Mouse (Mus musculus): ENCODE data around the gene Ccdc36. TPM values are rescaled to one million over a fixed set of nuclear protein-coding genes. Genes with fewer than 3 reads are reported as not detected.

Ccdc36 gene
- polyA plus RNA-seq, 1 experiment from 2014 or later = 0.96 TPM

- Histone ChIP-seq H3K9me3 (ENCODE audit: control insufficient read depth, low read length) (no peaks in the 10 kb centered on the region), H3K4me1 (replicated peaks; ENCODE audit: control insufficient read depth, insufficient read depth, low read length) (peaks cover 15% of the 10 kb centered on the region), H3K27me3 (replicated peaks; ENCODE audit: control insufficient read depth, insufficient read depth, low read length) (0 out of 2 replicates have a peak, but pooled peaks cover 2% of the 10 kb centered on the region), H3K36me3 (ENCODE audit: control insufficient read depth, insufficient read depth) (peaks cover 15% of the 10 kb centered on the region), H3K4me2 (ENCODE audit: low read length) (peak within 1 kb of the TSS; percentile 92), H3K4me3 (replicated peaks; ENCODE audit: low read length) (peak within 1 kb of the TSS; percentile 95), H3K27ac (ENCODE audit: low read length) (peak within 1 kb of the TSS; percentile 73), H3K9ac (replicated peaks; ENCODE audit: low read depth, low read length) (peak within 1 kb of the TSS; percentile 83)
- ATAC-seq = peak; percentile 91
- 1% methylated on average over 52 of the region's 52 CpGs for WGBS
These were observed 32.3 kb upstream of the Ccdc36 start, which contains the start of gene Ccdc71 for GRCm38 (mm10) chr9:108460319-108461178. Gene Ccdc71 (plus strand): TSS chr9:108460527.

- Histone ChIP-seq H3K27me3 (replicated peaks; ENCODE audit: control insufficient read depth, insufficient read depth, low read length) (0 out of 2 replicates have a peak, but pooled peaks cover 2% of the 10 kb centered on the region), H3K4me1 (replicated peaks; ENCODE audit: control insufficient read depth, insufficient read depth, low read length) (peaks cover 15% of the 10 kb centered on the region), H3K4me3 (replicated peaks; ENCODE audit: low read length) (peak overlapping the region; percentile 95), H3K9me3 (ENCODE audit: control insufficient read depth, low read length) (no peaks in the 10 kb centered on the region), H3K4me2 (ENCODE audit: low read length) (peak overlapping the region; percentile 92), H3K27ac (ENCODE audit: low read length) (peak overlapping the region; percentile 33; the same call in 1 of the 2 replicates), H3K9ac (replicated peaks; ENCODE audit: low read depth, low read length) (no peak overlapping the region), H3K36me3 (ENCODE audit: control insufficient read depth, insufficient read depth) (peaks cover 11% of the 10 kb centered on the region)
- ATAC-seq = peak; percentile 11; the same call in 1 of the 2 replicates
- whole genome bisulfite sequencing = 97% methylated on average over 1 of the region's 1 CpGs
These were observed 31.6 kb upstream of the Ccdc36 start for GRCm38 (mm10) chr9:108459939-108460318.

- no peak for ATAC-seq
- WGBS = 85% methylated on average over 10 of the region's 10 CpGs
- H3K9me3 ChIP-seq (ENCODE audit: control insufficient read depth, low read length) = no peaks in the 10 kb centered on the region
- 0 out of 2 replicates have a peak, but pooled peaks cover 2% of the 10 kb centered on the region for H3K27me3 ChIP-seq (replicated peaks; ENCODE audit: control insufficient read depth, insufficient read depth, low read length)
- H3K9ac ChIP-seq (replicated peaks; ENCODE audit: low read depth, low read length) = no peak overlapping the region
- no peaks in the 10 kb centered on the region for H3K36me3 ChIP-seq (ENCODE audit: control insufficient read depth, insufficient read depth)
- no peak overlapping the region for H3K4me3 ChIP-seq (replicated peaks; ENCODE audit: low read length)
- H3K27ac ChIP-seq (ENCODE audit: low read length) = no peak overlapping the region
- H3K4me2 ChIP-seq (ENCODE audit: low read length) = no peak overlapping the region
- peaks cover 24% of the 10 kb centered on the region for H3K4me1 ChIP-seq (replicated peaks; ENCODE audit: control insufficient read depth, insufficient read depth, low read length)
These were observed 28.7 kb upstream of the Ccdc36 start for GRCm38 (mm10) chr9:108456953-108457352.

- Histone ChIP-seq H3K4me2 (ENCODE audit: low read length) (no peak overlapping the region), H3K9me3 (ENCODE audit: control insufficient read depth, low read length) (no peaks in the 10 kb centered on the region), H3K9ac (replicated peaks; ENCODE audit: low read depth, low read length) (no peak overlapping the region), H3K27ac (ENCODE audit: low read length) (no peak overlapping the region), H3K4me3 (replicated peaks; ENCODE audit: low read length) (no peak overlapping the region), H3K36me3 (ENCODE audit: control insufficient read depth, insufficient read depth) (no peaks in the 10 kb centered on the region), H3K27me3 (replicated peaks; ENCODE audit: control insufficient read depth, insufficient read depth, low read length) (0 out of 2 replicates have a peak, but pooled peaks cover 2% of the 10 kb centered on the region), H3K4me1 (replicated peaks; ENCODE audit: control insufficient read depth, insufficient read depth, low read length) (peaks cover 24% of the 10 kb centered on the region)
- no peak for ATAC-seq
- whole genome bisulfite sequencing = 81% methylated on average over 12 of the region's 12 CpGs
These were observed 27.7 kb upstream of the Ccdc36 start for GRCm38 (mm10) chr9:108455747-108456571.

GRCm38 (mm10) chr9:108454429-108454828 lies 26.1 kb upstream of the Ccdc36 start:
- no peaks in the 10 kb centered on the region for H3K9me3 ChIP-seq (ENCODE audit: control insufficient read depth, low read length)

GRCm38 (mm10) chr9:108453458-108453857 lies 25.2 kb upstream of the Ccdc36 start:
- H3K36me3 ChIP-seq (ENCODE audit: control insufficient read depth, insufficient read depth) = no peaks in the 10 kb centered on the region
- peak overlapping the region; percentile 80 for H3K4me2 ChIP-seq (ENCODE audit: low read length)
- peaks cover 42% of the 10 kb centered on the region for H3K4me1 ChIP-seq (replicated peaks; ENCODE audit: control insufficient read depth, insufficient read depth, low read length)
- WGBS = 78% methylated on average over 4 of the region's 4 CpGs
- H3K4me3 ChIP-seq (replicated peaks; ENCODE audit: low read length) = no peak overlapping the region; the same call in 1 of the 2 replicates
- H3K9me3 ChIP-seq (ENCODE audit: control insufficient read depth, low read length) = no peaks in the 10 kb centered on the region
- H3K27me3 ChIP-seq (replicated peaks; ENCODE audit: control insufficient read depth, insufficient read depth, low read length) = no peaks in the 10 kb centered on the region
- ATAC-seq = no peak
- no peak overlapping the region for H3K27ac ChIP-seq (ENCODE audit: low read length)
- H3K9ac ChIP-seq (replicated peaks; ENCODE audit: low read depth, low read length) = peak overlapping the region; percentile 77; the same call in 1 of the 2 replicates

More at GRCm38 (mm10) chr9:108454429-108454828, 26.1 kb upstream of the Ccdc36 start:
- H3K36me3 ChIP-seq (ENCODE audit: control insufficient read depth, insufficient read depth) = no peaks in the 10 kb centered on the region
- no peak overlapping the region for H3K4me2 ChIP-seq (ENCODE audit: low read length)
- no peak overlapping the region for H3K9ac ChIP-seq (replicated peaks; ENCODE audit: low read depth, low read length)
- 0 out of 2 replicates have a peak, but pooled peaks cover 2% of the 10 kb centered on the region for H3K27me3 ChIP-seq (replicated peaks; ENCODE audit: control insufficient read depth, insufficient read depth, low read length)
- H3K27ac ChIP-seq (ENCODE audit: low read length) = no peak overlapping the region
- no peak overlapping the region for H3K4me3 ChIP-seq (replicated peaks; ENCODE audit: low read length)
- WGBS = 89% methylated on average over 6 of the region's 6 CpGs
- no peak for ATAC-seq
- peaks cover 36% of the 10 kb centered on the region for H3K4me1 ChIP-seq (replicated peaks; ENCODE audit: control insufficient read depth, insufficient read depth, low read length)

GRCm38 (mm10) chr9:108452911-108453310 lies 24.6 kb upstream of the Ccdc36 start:
- Histone ChIP-seq H3K4me2 (ENCODE audit: low read length) (peak overlapping the region; percentile 80), H3K4me3 (replicated peaks; ENCODE audit: low read length) (peak overlapping the region; percentile 65), H3K27me3 (replicated peaks; ENCODE audit: control insufficient read depth, insufficient read depth, low read length) (no peaks in the 10 kb centered on the region), H3K9ac (replicated peaks; ENCODE audit: low read depth, low read length) (peak overlapping the region; percentile 77), H3K36me3 (ENCODE audit: control insufficient read depth, insufficient read depth) (no peaks in the 10 kb centered on the region), H3K4me1 (replicated peaks; ENCODE audit: control insufficient read depth, insufficient read depth, low read length) (peaks cover 42% of the 10 kb centered on the region), H3K27ac (ENCODE audit: low read length) (peak overlapping the region; percentile 73), H3K9me3 (ENCODE audit: control insufficient read depth, low read length) (no peaks in the 10 kb centered on the region)
- ATAC-seq = peak; percentile 23
- 37% methylated on average over 6 of the region's 6 CpGs for WGBS

- Histone ChIP-seq H3K27ac (ENCODE audit: low read length) (peak overlapping the region; percentile 73), H3K4me1 (replicated peaks; ENCODE audit: control insufficient read depth, insufficient read depth, low read length) (peaks cover 42% of the 10 kb centered on the region), H3K27me3 (replicated peaks; ENCODE audit: control insufficient read depth, insufficient read depth, low read length) (no peaks in the 10 kb centered on the region), H3K4me2 (ENCODE audit: low read length) (peak overlapping the region; percentile 80), H3K36me3 (ENCODE audit: control insufficient read depth, insufficient read depth) (no peaks in the 10 kb centered on the region), H3K4me3 (replicated peaks; ENCODE audit: low read length) (peak overlapping the region; percentile 65), H3K9ac (replicated peaks; ENCODE audit: low read depth, low read length) (peak overlapping the region; percentile 77), H3K9me3 (ENCODE audit: control insufficient read depth, low read length) (no peaks in the 10 kb centered on the region)
- peak; percentile 86 for ATAC-seq
- WGBS = under 1% methylated on average over 40 of the region's 40 CpGs
These were observed 24.1 kb upstream of the Ccdc36 start for GRCm38 (mm10) chr9:108452291-108452906.

Measured in forebrain, embryonic 16.5 days (tissue).